Mouse (Mus musculus) intestine, postnatal 0 days (tissue): ENCODE data around the gene Rnaseh1. TPM values are rescaled to one million over a fixed set of nuclear protein-coding genes. Genes with fewer than 3 reads are reported as not detected.

Experiments used
- ATAC-seq: fragments of 200-750 bp; cut with Nextera tagmentation; 2 replicates; pipeline ENCODE4 v1.8.0; 2017; ENCODE audit warnings: mild to moderate bottlenecking, moderate TSS enrichment, moderate library complexity
- H3K27ac ChIP-seq: fragments of 300-500 bp; sonication (generic); 2 replicates; pipeline ENCODE4 v1.5.1; 2014; ENCODE audit warnings: mild to moderate bottlenecking, low read depth, low read length, moderate library complexity
- H3K27me3 ChIP-seq: fragments of 300-500 bp; sonication (generic); replicated peaks from 2 replicates; pipeline ENCODE4 v1.6.1; 2014; ENCODE audit warnings: low read length, mixed read lengths; ENCODE audit not compliant: control insufficient read depth, insufficient read depth
- H3K36me3 ChIP-seq: fragments of 300-500 bp; sonication (generic); 2 replicates; pipeline ENCODE4 v1.6.1; 2014; ENCODE audit warnings: mild to moderate bottlenecking, moderate library complexity; ENCODE audit not compliant: control insufficient read depth, insufficient read depth
- H3K4me1 ChIP-seq: fragments of 300-500 bp; sonication (generic); replicated peaks from 2 replicates; pipeline ENCODE4 v1.6.1; 2014; ENCODE audit warnings: antibody characterized with exemption, low read length, mixed read lengths; ENCODE audit not compliant: control insufficient read depth, insufficient read depth
- H3K4me2 ChIP-seq: fragments of 300-500 bp; sonication (generic); replicated peaks from 2 replicates; pipeline ENCODE4 v1.6.1; 2014; ENCODE audit warnings: low read depth, mild to moderate bottlenecking, moderate library complexity
- H3K4me3 ChIP-seq: fragments of 300-500 bp; sonication (generic); 2 replicates; pipeline ENCODE4 v1.5.1; 2014; ENCODE audit warnings: low read depth, low read length
- H3K9ac ChIP-seq: fragments of 300-500 bp; sonication (generic); 2 replicates; pipeline ENCODE4 v1.6.1; 2014; ENCODE audit warnings: mild to moderate bottlenecking, low read depth, low read length
- H3K9me3 ChIP-seq: fragments of 300-500 bp; sonication (generic); 2 replicates; pipeline ENCODE4 v1.6.1; 2016; ENCODE audit warnings: mixed run types; ENCODE audit not compliant: control insufficient read depth
- CTCF ChIP-seq: sonication (generic); IDR thresholded peaks from 2 replicates; pipeline ENCODE4 v1.5.1; 2016; ENCODE audit warnings: low read depth, mild to moderate bottlenecking, control low read depth, antibody characterized with exemption, moderate library complexity
- whole genome bisulfite sequencing: fragments of 180-500 bp; shearing (Covaris S2); extraction: QIAGEN DNeasy Blood & Tissue Kit; methylation state at CpG from one replicate; pipeline ENCODE4 v1.1.7; 2014; 5-methylcytosine and 5-hydroxymethylcytosine counted together
- polyA plus RNA-seq: library from polyadenylated mRNA; unstranded; fragments of >200 nt; fragmentation: Nextera tagmentation; extraction: Ambion mirVana; gene quantifications from 2 replicates; pipeline ENCODE4 v1.2.1, GENCODE M21; 2015

Rnaseh1 gene
- polyA plus RNA-seq, 1 experiment from 2014 or later = 13.8 TPM

DNA sequence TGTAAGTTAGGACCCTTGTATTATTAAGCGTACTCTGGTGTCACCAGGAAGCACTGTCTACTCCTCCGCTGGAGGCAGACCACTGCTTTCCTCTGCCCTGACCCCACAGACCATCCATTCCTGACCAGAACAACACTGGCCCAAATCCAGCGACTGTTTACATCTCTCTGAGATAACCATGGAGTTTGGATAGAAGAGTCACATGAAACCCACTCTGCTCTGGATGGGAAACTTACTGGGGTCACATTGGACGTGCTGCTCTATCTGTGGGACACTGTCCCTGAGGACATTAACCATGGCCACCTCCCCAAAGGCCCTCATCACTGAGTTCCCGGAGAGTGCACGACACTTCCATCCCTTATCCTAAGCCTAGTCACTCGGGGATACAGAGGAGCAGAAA, 24.0 kb upstream of the Rnaseh1 start:
- Histone ChIP-seq H3K36me3 (peaks cover 21% of the 10 kb centered on the region), H3K4me1 (no peaks in the 10 kb centered on the region), H3K4me3 (no peak overlapping the region), H3K9ac (no peak overlapping the region), H3K4me2 (no peak overlapping the region), H3K9me3 (no peaks in the 10 kb centered on the region), H3K27me3 (no peaks in the 10 kb centered on the region), H3K27ac (no peak overlapping the region)
- ATAC-seq = no peak
- WGBS = 75% methylated on average over 7 of the region's 7 CpGs
- no peak for TF ChIP-seq CTCF

DNA sequence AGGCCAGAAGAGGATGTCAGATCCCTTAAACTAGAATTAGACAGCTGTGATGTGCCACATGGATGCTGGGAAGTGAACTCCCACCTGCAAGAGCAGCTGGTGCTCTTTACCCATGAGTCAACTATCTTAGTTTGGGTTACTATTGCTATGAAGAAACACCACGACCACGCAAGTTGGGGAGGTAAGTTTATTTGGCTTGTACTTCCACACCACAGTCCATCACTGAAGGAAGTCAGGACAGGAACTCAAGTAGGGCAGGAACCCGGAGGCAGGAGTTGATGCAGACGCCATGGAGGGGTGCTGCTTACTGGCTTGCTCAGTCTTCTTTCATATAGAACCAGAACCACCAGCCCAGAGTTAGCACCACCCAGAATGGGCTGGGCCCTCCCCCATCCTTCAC, 22.3 kb upstream of the Rnaseh1 start:
- no peak overlapping the region for H3K27ac ChIP-seq
- no peak for TF ChIP-seq CTCF
- no peak overlapping the region for H3K9ac ChIP-seq
- H3K4me1 ChIP-seq = no peaks in the 10 kb centered on the region
- no peaks in the 10 kb centered on the region for H3K9me3 ChIP-seq
- H3K4me2 ChIP-seq = no peak overlapping the region
- H3K36me3 ChIP-seq = peaks cover 38% of the 10 kb centered on the region
- no peak for ATAC-seq
- no peaks in the 10 kb centered on the region for H3K27me3 ChIP-seq
- 46% methylated on average over 4 of the region's 4 CpGs for WGBS
- no peak overlapping the region for H3K4me3 ChIP-seq

DNA sequence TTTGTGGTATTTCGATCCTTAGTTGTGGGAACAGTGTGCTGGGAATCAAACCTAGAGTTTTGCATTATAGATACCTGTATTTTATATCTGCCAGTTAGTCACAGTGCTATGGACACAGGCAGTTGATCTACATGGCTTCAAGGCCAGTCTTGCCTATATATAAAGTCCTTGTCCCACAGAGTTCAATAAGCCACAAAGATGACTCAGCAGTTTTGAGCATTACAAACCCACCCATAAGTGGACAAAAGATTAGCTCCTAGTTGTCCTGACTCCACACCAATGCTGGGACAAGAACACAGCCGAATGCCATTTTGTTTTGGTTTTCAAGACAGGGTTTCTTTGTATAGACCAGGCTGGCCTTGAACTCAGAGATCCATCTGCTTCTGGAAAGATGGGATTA, 21.0 kb upstream of the Rnaseh1 start:
- ATAC-seq = no peak

DNA sequence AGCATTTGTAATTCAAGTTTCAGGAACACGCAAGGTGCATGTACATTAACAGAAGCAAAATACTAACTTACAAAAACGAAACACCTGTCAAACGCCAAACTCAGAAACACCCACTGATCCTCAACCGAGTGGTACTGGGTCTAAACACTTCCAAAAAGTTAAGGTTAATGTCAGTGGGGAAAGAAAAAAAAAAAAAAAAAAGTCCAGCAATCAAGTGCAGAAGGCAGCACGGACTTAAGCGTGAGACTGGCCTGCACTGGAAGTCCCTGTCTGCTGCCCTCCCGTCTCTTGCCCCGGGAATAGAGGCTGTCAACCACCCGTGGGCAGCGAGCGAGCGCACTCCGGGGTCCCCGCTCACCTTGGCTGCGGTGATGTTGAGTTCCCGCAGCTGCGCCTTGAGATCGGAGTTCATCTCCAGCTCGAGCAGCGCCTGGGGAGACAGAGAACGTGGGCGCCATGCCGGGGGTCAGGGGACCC, 14.3 kb upstream of the Rnaseh1 start:
- H3K27me3 ChIP-seq = no peaks in the 10 kb centered on the region
- no peaks in the 10 kb centered on the region for H3K9me3 ChIP-seq
- H3K36me3 ChIP-seq = peaks cover 39% of the 10 kb centered on the region
- H3K27ac ChIP-seq = peak overlapping the region; percentile 87
- H3K9ac ChIP-seq = peak overlapping the region; percentile 98
- ATAC-seq = peak; percentile 32; the same call in 1 of the 2 replicates
- WGBS = under 1% methylated on average over 23 of the region's 23 CpGs
- no peaks in the 10 kb centered on the region for H3K4me1 ChIP-seq
- peak overlapping the region; percentile 78 for H3K4me3 ChIP-seq
- TF ChIP-seq CTCF = no peak
- peak overlapping the region; percentile 73 for H3K4me2 ChIP-seq

More for the DNA sequence above, 21.0 kb upstream of the Rnaseh1 start:
- H3K27ac ChIP-seq = no peak overlapping the region
- H3K4me2 ChIP-seq = no peak overlapping the region
- H3K4me3 ChIP-seq = no peak overlapping the region
- peaks cover 51% of the 10 kb centered on the region for H3K36me3 ChIP-seq
- no peak overlapping the region for H3K9ac ChIP-seq
- 95% methylated on average over 2 of the region's 2 CpGs for WGBS
- H3K27me3 ChIP-seq = no peaks in the 10 kb centered on the region
- no peak for TF ChIP-seq CTCF
- no peaks in the 10 kb centered on the region for H3K9me3 ChIP-seq
- H3K4me1 ChIP-seq = no peaks in the 10 kb centered on the region

DNA sequence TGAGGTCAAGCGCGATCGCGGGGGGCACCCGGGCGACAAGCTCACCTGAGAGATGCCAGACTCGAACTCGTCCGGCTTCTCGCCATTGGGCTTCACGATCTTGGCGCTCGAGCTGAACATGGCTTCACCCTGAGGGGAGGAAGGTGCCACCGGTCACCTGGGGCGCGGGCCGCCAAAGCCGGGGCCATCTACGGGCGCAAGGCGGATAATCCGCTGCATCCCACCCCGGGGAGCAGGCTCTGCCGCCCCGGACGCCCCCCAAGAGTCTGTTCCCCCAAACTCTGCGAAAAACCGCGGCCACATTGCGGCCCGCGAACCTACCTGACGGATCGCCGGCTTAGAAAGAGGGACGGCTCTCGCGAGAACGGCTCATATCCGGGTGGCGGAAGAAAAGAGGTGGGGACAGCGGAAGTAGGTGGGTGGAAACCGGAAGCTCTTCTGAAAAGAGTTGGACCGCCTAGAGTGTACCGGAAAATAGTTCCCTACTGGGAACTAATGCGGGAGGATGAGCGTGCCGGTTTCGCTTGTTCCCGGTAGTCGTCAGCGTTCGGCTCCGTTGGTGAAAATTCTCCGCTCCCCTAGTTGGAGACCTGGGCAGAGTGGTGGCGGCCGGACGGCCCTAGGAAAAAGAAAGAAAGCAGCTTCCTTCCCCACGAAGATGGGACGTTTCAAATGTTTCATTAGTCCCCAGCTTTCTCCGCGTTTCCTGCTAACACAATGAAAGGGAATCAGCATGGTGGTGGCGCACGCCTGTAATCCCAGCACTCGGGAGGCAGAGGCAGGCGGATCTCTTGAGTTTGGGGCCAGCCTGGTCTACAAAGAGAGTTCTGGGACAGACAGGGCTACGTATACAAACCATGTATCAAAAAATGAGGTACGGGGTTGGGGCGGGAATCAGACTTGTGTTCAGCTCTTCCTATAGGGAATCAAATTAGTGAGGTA, 13.6 kb upstream of the Rnaseh1 start, which contains the start of gene Rps7:
TSS of gene Rps7 (minus strand) at position 419 of the 942 bp plus-strand sequence.
- Histone ChIP-seq H3K4me2 (peak within 1 kb of the TSS; percentile 73), H3K9ac (peak within 1 kb of the TSS; percentile 98), H3K27ac (peak within 1 kb of the TSS; percentile 87), H3K9me3 (no peaks in the 10 kb centered on the region), H3K4me3 (peak within 1 kb of the TSS; percentile 78), H3K27me3 (no peaks in the 10 kb centered on the region), H3K36me3 (peaks cover 32% of the 10 kb centered on the region), H3K4me1 (no peaks in the 10 kb centered on the region)
- WGBS = 4% methylated on average over 69 of the region's 69 CpGs
- ATAC-seq = peak; percentile 97
- no peak for TF ChIP-seq CTCF

DNA sequence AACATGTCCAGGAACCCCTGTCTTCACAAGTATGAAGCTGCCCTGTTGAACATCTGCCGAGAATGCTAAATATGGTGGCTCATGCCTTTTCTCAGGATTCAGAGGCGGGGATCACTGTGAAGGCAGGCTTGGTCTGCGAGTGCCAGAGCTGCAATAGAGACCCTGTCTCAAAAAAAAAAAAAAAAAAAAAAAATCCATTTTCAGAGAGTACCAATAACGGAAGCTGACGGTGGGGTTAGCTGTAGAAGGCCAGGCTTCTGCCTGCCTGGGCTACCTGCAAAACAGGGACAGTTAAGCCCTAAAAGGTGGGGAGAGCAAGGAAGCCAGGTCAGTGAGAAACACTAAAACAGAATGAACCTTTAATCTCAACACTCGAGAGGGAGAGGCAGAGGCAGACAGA, 12.9 kb upstream of the Rnaseh1 start:
- 90% methylated on average over 6 of the region's 6 CpGs for WGBS
- Histone ChIP-seq H3K36me3 (peaks cover 25% of the 10 kb centered on the region), H3K4me2 (peak overlapping the region; percentile 66), H3K4me1 (no peaks in the 10 kb centered on the region), H3K27me3 (no peaks in the 10 kb centered on the region), H3K4me3 (peak overlapping the region; percentile 78), H3K9me3 (no peaks in the 10 kb centered on the region), H3K9ac (peak overlapping the region; percentile 98; the same call in 1 of the 2 replicates), H3K27ac (no peak overlapping the region)
- TF ChIP-seq CTCF = no peak
- ATAC-seq = no peak
